Mouse (Mus musculus) lung, adult 2 months (tissue): Measurements from ENCODE around the gene Rab3gap1. TPM values are rescaled to one million over a fixed set of nuclear protein-coding genes. Genes with fewer than 3 reads are reported as not detected.

Experiments
- DNase-seq: peaks from one replicate; pipeline ENCODE4 v3.0.0; 2022
- H3K4me1 ChIP-seq: fragments of 200-500 bp; 2 replicates; pipeline ENCODE4 v1.6.1; 2011; ENCODE audit warnings: low read length; ENCODE audit not compliant: control insufficient read depth, insufficient read depth
- H3K4me3 ChIP-seq: fragments of 200-500 bp; replicated peaks from 2 replicates; pipeline ENCODE3; 2011; ENCODE audit warnings: low read depth, mild to moderate bottlenecking, control low read depth, low read length; ENCODE audit errors: extremely low read depth
- CTCF ChIP-seq: fragments of 200-500 bp; IDR thresholded peaks from 2 replicates; pipeline ENCODE4 v1.5.1; 2011; ENCODE audit warnings: mild to moderate bottlenecking, low read length, control low read depth; ENCODE audit not compliant: insufficient read depth
- POLR2A ChIP-seq: fragments of 200-500 bp; IDR thresholded peaks from 2 replicates; pipeline ENCODE4 v1.6.1; 2011; ENCODE audit warnings: low read depth, mild to moderate bottlenecking, control low read depth, low read length, borderline replicate concordance; ENCODE audit errors: extremely low read depth
- WGBS: fragments of 180-500 bp; shearing (Covaris S2); methylation state at CpG from one replicate; pipeline ENCODE4 v1.1.7; 2018; 5-methylcytosine and 5-hydroxymethylcytosine counted together
- polyA plus RNA-seq: library from polyadenylated mRNA; depleted of rRNA; stranded (reverse); fragments of >200 nt; gene quantifications from 2 replicates; pipeline ENCODE4 v1.2.3, GENCODE M21; 2012

Rab3gap1 gene
- polyA plus RNA-seq, 1 experiment: 22.2 TPM

GRCm38 (mm10) chr1:127974082-127974481, 105.5 kb downstream of the Rab3gap1 start:
- TF ChIP-seq CTCF (no peak), POLR2A (no peak)
- H3K4me3 ChIP-seq: no peak overlapping the region
- WGBS: 91% methylated on average over 4 of the region's 4 CpGs

GRCm38 (mm10) chr1:127975676-127976075, 107.1 kb downstream of the Rab3gap1 start:
- no peak for DNase-seq
- Histone ChIP-seq H3K4me1 (peaks cover 2% of the 10 kb centered on the region; the same call in 1 of the 2 replicates), H3K4me3 (no peak overlapping the region)
- 19% methylated on average over 2 of the region's 2 CpGs for WGBS
- TF ChIP-seq CTCF (no peak), POLR2A (no peak)

More at GRCm38 (mm10) chr1:127974082-127974481, 105.5 kb downstream of the Rab3gap1 start:
- peaks cover 2% of the 10 kb centered on the region; the same call in 1 of the 2 replicates for H3K4me1 ChIP-seq
- DNase-seq: no peak

GRCm38 (mm10) chr1:127976106-127976505, 107.5 kb downstream of the Rab3gap1 start:
- no peak overlapping the region for H3K4me3 ChIP-seq
- DNase-seq: no peak
- no peak for TF ChIP-seq CTCF
- TF ChIP-seq POLR2A: no peak
- 83% methylated on average over 6 of the region's 6 CpGs for WGBS
- H3K4me1 ChIP-seq: peaks cover 2% of the 10 kb centered on the region; the same call in 1 of the 2 replicates

GRCm38 (mm10) chr1:127978125-127978524, 109.6 kb downstream of the Rab3gap1 start:
- 40% methylated on average over 1 of the region's 1 CpGs for WGBS
- TF ChIP-seq CTCF: no peak
- TF ChIP-seq POLR2A: no peak
- Histone ChIP-seq H3K4me3 (no peak overlapping the region), H3K4me1 (peaks cover 11% of the 10 kb centered on the region)
- no peak for DNase-seq

- no peak for DNase-seq
- 66% methylated on average over 2 of the region's 2 CpGs for WGBS
- TF ChIP-seq POLR2A (no peak), CTCF (no peak)
- peaks cover 9% of the 10 kb centered on the region for H3K4me1 ChIP-seq
- H3K4me3 ChIP-seq: no peak overlapping the region
These were observed 112.5 kb downstream of the Rab3gap1 start for GRCm38 (mm10) chr1:127980911-127981559.

GRCm38 (mm10) chr1:127982268-127982667, 113.7 kb downstream of the Rab3gap1 start:
- no peak for TF ChIP-seq POLR2A
- no peak for TF ChIP-seq CTCF
- DNase-seq: no peak
- 53% methylated on average over 3 of the region's 3 CpGs for WGBS
- Histone ChIP-seq H3K4me3 (no peak overlapping the region), H3K4me1 (peaks cover 8% of the 10 kb centered on the region)

- TF ChIP-seq CTCF (no peak), POLR2A (no peak)
- H3K4me3 ChIP-seq: no peak overlapping the region
- H3K4me1 ChIP-seq: peaks cover 8% of the 10 kb centered on the region
- DNase-seq: no peak
- WGBS: 77% methylated on average over 5 of the region's 5 CpGs
These were observed 114.9 kb downstream of the Rab3gap1 start for GRCm38 (mm10) chr1:127983274-127983993.

- DNase-seq: no peak
- Histone ChIP-seq H3K4me1 (peaks cover 11% of the 10 kb centered on the region), H3K4me3 (no peak overlapping the region)
- 61% methylated on average over 3 of the region's 3 CpGs for WGBS
- no peak for TF ChIP-seq CTCF
- TF ChIP-seq POLR2A: no peak
These were observed 116.8 kb downstream of the Rab3gap1 start for GRCm38 (mm10) chr1:127985391-127985790.

- WGBS: 61% methylated on average over 3 of the region's 3 CpGs
- no peak overlapping the region for H3K4me3 ChIP-seq
- TF ChIP-seq POLR2A (no peak), CTCF (no peak)
- DNase-seq: no peak
- peaks cover 2% of the 10 kb centered on the region; the same call in 1 of the 2 replicates for H3K4me1 ChIP-seq
These were observed 119.7 kb downstream of the Rab3gap1 start for GRCm38 (mm10) chr1:127988246-127988645.
